Mouse (Mus musculus) cortical plate, adult 2 months (tissue): ENCODE data around the gene Smpdl3b. TPM values are rescaled to one million over a fixed set of nuclear protein-coding genes. Genes with fewer than 3 reads are reported as not detected.
"Not testable (repeated sequence)": the region's sequence is repeated elsewhere in the genome, so short reads cannot be mapped to it uniquely, and the experiment has no call there.

Experiments
- H3K27ac ChIP-seq: fragments of 200-500 bp; 2 replicates; pipeline ENCODE4 v1.5.1; 2012; ENCODE audit warnings: low read length, control low read depth, inconsistent platforms; ENCODE audit not compliant: insufficient read depth
- H3K4me1 ChIP-seq: fragments of 200-500 bp; 2 replicates; pipeline ENCODE4 v1.6.1; 2011; ENCODE audit warnings: low read length; ENCODE audit not compliant: control insufficient read depth, insufficient read depth
- H3K4me3 ChIP-seq: fragments of 200-500 bp; 2 replicates; pipeline ENCODE4 v1.5.1; 2011; ENCODE audit warnings: mild to moderate bottlenecking, low read length, control low read depth; ENCODE audit not compliant: insufficient read depth
- CTCF ChIP-seq: fragments of 200-500 bp; IDR thresholded peaks from 2 replicates; pipeline ENCODE4 v1.5.1; 2011; ENCODE audit warnings: mild to moderate bottlenecking, control low read depth, low read length; ENCODE audit not compliant: insufficient read depth; ENCODE audit errors: extremely low read depth
- POLR2A ChIP-seq: fragments of 200-500 bp; IDR thresholded peaks from 2 replicates; pipeline ENCODE4 v1.6.1; 2011; ENCODE audit warnings: mild to moderate bottlenecking, low read length, control low read depth; ENCODE audit not compliant: insufficient read depth; ENCODE audit errors: extremely low read depth
- polyA plus RNA-seq: library from polyadenylated mRNA; depleted of rRNA; stranded (reverse); fragments of >200 nt; gene quantifications from 2 replicates; pipeline ENCODE4 v1.2.3, GENCODE M21; 2012

Smpdl3b gene
- polyA plus RNA-seq, 1 experiment: 3.0 TPM

GRCm38 (mm10) chr4:132757633-132758351 is 740 bp upstream of the Smpdl3b start:
- TF ChIP-seq POLR2A (no peak), CTCF (no peak)
- H3K4me3 ChIP-seq: no peak overlapping the region
- no peak overlapping the region for H3K27ac ChIP-seq
- no peaks in the 10 kb centered on the region for H3K4me1 ChIP-seq

DNA sequence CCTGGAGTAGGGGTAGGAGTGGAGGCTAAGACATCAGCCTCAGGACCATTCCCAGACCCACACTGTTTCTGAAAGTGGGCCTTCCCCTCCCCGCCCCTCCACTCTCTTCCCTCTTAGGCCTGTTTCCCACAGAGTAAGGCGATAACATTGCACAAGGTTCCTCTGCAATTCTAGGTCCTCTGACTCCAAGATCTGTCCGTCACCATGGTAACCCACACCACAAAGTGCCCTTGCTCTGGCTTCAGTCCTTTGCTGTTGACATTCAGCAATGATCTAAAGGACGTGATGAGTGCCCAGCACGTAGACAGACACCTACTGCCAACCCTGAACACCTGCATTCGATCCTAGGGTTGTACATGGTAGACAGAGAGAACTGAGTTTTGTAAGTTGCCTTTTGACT is 4.1 kb downstream of the Smpdl3b start:
- Histone ChIP-seq H3K4me3 (no peak overlapping the region), H3K4me1 (no peaks in the 10 kb centered on the region), H3K27ac (no peak overlapping the region)
- TF ChIP-seq POLR2A: no peak
- no peak for TF ChIP-seq CTCF

DNA sequence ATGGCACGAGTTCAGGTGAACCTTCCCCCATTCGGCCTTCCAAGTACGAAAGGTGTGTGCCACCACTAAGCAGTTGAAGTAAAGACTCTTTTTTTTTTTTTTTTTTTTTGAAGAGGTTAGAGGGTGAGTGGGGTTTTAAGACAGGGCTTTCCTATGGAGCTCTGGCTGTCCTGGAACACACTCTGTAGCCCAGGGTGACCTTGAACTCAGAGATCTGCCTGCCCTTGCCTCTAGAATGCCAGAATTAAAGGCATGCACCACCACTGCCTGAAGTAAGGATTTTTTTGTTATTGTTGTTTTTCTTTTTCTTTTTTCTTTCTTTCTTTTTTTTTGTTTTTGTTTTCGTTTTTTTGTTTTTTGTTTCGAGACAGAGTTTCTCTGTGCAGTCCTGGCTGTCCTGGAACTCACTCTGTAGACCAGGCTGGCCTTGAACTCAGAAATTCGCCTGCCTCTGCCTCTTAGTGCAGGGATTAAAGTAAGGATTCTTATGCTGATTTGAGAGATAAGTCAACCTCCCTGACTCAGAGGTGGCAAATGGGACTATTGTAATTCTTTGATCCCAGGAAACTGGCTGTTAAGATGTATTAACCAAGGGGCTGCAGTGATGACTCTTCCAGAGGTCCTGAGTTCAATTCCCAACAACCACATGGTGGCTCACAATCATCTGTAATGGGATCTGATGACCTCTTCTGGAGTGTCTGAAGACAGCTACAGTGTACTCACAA is 7.6 kb downstream of the Smpdl3b start:
- Histone ChIP-seq H3K4me1 (peaks cover 2% of the 10 kb centered on the region; the same call in 1 of the 2 replicates), H3K27ac (no peak overlapping the region), H3K4me3 (no peak overlapping the region)
- TF ChIP-seq POLR2A (no peak), CTCF (no peak)

DNA sequence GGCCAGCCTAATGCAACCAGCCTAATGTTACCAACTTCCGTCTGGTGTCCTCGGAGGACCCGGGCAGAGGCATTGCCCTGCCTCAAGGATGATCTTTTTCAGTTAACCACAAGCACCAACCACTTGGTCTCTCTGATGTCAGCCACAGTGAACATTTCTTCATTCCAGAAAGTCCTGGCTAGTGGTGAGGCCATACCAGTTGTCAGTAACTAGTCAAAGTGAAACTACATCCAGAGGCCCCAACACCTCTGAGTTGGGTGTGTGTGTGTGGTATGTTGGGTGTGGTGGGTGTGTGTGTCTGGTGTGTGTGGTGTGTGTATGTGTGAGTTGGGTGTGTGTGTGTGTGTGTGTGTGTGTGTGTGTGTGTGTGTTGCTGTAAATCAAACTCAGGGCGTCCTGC is 8.3 kb downstream of the Smpdl3b start:
- Histone ChIP-seq H3K4me1 (peaks cover 2% of the 10 kb centered on the region; the same call in 1 of the 2 replicates), H3K27ac (no peak overlapping the region)
- TF ChIP-seq POLR2A (no peak), CTCF (no peak)

DNA sequence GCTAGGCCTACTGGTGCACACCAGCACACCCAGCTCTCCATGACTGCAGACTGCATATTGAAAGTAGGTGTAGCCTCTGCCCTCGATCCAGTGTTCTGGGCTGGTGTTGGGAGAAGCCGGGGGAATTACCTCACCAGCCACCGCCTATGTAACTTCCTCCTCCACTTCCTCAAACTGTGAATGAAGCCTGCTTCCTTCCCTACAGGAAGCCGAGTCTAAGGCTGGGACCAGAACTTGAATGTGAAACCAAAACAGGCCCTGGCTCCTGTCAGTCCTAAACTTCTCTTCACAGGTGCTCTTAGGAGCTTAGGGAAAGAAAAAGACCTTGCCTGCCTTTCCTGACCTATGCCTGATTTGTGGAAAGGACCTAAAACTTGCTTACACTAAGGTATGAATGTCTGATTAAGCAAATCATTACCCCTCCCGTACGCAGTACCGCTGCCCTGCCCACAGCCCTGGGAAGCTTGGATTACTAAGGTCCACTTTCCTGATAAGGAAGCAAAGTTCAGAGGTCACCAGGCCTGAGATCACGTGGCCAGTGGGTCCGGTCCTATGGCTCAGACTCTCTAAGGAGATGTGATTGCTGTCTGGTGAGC is 9.3 kb downstream of the Smpdl3b start:
- TF ChIP-seq CTCF: no peak
- no peak for TF ChIP-seq POLR2A
- no peak overlapping the region; the same call in 1 of the 2 replicates for H3K4me3 ChIP-seq
- H3K4me1 ChIP-seq: peaks cover 2% of the 10 kb centered on the region; the same call in 1 of the 2 replicates
- H3K27ac ChIP-seq: peak overlapping the region; percentile 91

More for the DNA sequence above, 8.3 kb downstream of the Smpdl3b start:
- no peak overlapping the region for H3K4me3 ChIP-seq

DNA sequence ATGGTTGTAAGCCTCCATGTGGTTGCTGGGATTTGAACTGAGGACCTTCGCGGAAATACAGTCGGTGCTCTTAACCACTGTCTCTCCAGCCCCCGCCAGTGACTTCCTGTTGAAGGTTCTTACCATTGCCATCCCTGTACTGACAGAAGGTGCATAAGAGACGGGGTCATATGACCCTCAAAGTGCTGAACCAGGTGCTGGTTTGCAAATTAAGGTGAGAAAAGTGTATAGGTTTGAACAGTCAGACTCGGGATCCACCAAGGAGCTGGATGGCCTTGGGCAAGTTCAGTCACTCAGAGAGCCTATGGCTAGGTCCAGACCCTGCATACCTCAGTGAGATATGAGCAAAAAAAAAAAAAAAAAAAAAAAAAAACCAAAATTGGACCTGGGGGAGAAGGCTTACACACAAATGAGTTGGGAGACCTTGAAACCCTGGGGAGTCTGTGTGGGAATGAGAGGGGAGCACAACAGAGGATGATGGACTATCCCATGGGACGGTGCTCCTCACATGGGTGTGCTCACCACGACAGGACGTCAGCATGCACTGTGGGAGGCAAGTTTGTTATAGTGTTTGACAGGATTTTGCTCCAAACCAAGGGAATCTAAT is 10.0 kb downstream of the Smpdl3b start:
- peaks cover 2% of the 10 kb centered on the region; the same call in 1 of the 2 replicates for H3K4me1 ChIP-seq
- H3K4me3 ChIP-seq: no peak overlapping the region
- H3K27ac ChIP-seq: peak overlapping the region; percentile 91
- no peak for TF ChIP-seq POLR2A
- no peak for TF ChIP-seq CTCF

DNA sequence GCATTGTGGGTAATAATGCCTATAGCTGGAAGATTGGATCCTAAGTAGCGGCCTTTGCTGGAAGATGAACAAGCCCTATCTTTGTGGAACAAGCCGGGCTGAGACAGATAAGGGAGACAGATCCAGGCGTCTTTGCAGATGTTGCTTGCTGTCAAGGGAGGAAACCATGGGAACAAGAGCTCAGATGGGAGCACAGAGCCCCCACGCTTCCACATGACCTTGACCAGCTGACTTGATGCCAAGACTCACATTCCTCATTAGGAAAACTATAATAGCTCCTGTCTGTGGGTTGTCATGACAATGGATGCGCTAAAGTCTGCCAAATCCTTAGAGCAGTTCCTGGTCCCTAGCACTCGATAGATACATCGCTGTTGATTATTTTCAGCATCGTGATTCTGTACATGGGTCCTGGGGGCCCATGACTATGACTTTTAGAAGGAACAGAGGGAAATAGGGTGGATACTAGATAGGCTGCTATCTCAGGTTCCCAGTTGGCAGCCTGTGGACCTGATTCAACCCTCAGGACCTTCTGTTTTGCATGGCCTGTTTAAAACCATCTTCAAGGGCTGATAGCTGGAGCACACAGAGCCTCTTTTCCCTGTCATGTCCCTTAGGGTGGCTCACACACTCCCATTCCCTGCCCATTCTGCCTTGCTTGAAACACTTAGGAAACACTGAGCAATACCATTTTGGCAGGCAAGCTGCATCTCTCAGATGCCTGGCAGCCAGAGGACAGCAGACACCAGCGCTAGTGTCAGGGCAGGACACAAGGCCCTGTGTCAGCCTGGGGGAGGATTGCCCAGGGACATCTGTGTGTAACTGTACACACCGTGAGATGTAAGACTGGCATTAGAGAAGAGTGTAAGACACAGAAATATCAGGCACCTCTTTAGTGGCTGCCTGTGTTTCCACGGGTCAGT is 12.8 kb downstream of the Smpdl3b start:
- H3K4me1 ChIP-seq: peaks cover 2% of the 10 kb centered on the region; the same call in 1 of the 2 replicates
- no peak for TF ChIP-seq CTCF
- no peak for TF ChIP-seq POLR2A
- H3K4me3 ChIP-seq: no peak overlapping the region
- H3K27ac ChIP-seq: 0 out of 2 replicates have a peak overlapping the region, but pooled peaks have one; percentile 36

GRCm38 (mm10) chr4:132741491-132741890 is 15.6 kb downstream of the Smpdl3b start:
- TF ChIP-seq POLR2A (no peak), CTCF (no peak)
- Histone ChIP-seq H3K4me1 (peaks cover 2% of the 10 kb centered on the region; the same call in 1 of the 2 replicates), H3K27ac (no peak overlapping the region)

GRCm38 (mm10) chr4:132737154-132737553 is 19.9 kb downstream of the Smpdl3b start:
- H3K27ac ChIP-seq: not testable (repeated sequence)

More at GRCm38 (mm10) chr4:132741491-132741890, 15.6 kb downstream of the Smpdl3b start:
- no peak overlapping the region for H3K4me3 ChIP-seq

More at GRCm38 (mm10) chr4:132737154-132737553, 19.9 kb downstream of the Smpdl3b start:
- not testable (repeated sequence) for H3K4me1 ChIP-seq, H3K4me3 ChIP-seq
